Mouse (Mus musculus) CD4-positive, CD25-positive, alpha-beta regulatory T cell, adult 2 months (primary cell): Measurements from ENCODE around the gene D10Jhu81e.
A peak's percentile ranks its signal among the peaks of the same experiment; 100 is the strongest.
"Not testable (repeated sequence)": the region's sequence is repeated elsewhere in the genome, so short reads cannot be mapped to it uniquely, and the experiment has no call there.

ENCODE experiments used
- DNase-seq: peaks from one replicate; pipeline ENCODE4 v3.0.0-alpha.2; 2012; ENCODE audit warnings: low read depth, low spot score

D10Jhu81e gene

GRCm38 (mm10) chr10:78169281-78170042, at the start of gene D10Jhu81e:
Gene D10Jhu81e, minus strand, starts transcription at chr10:78169782.
- DNase-seq: peak; percentile 100

DNA sequence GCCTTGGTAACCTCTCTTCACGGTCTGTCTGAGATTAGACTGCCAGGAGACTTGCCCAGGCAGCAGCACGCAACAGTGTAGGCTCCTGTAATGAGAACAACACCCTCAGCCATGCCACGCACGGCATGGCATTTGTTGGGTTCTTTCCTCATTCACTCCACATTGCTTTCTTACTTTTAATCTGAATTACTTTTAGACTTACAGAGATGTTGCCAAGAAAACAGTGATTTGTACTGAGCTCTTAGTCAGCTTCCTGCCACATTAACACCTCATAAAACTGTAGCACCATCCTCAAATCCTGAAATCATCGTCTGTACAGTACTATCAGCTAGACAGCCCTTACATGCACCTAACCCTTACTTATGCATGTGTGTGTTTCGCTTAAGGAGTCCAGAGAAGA, 49.0 kb upstream of the D10Jhu81e start:
- DNase-seq: no peak

- DNase-seq: no peak
These were observed 46.9 kb upstream of the D10Jhu81e start for GRCm38 (mm10) chr10:78216376-78217083.

DNA sequence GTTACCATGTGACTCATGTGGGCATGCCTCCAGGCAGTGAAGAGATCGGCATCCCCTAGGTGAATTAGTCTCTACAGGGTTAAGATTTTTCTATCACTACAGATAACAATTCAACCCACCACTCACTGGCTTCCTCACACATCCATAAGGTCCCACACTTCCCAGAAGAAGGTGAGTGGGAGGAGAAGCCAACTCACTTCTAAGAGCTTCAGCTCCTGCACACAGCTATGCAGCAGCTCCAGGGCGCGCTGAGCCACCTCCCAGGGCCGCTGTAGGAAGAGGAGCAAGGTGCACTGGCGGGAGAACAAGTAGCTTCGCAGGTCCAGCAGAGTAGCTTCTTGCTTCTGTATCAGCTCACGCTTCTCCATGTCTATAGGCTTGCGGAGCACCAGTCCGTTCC, 44.8 kb upstream of the D10Jhu81e start:
- no peak for DNase-seq

DNA sequence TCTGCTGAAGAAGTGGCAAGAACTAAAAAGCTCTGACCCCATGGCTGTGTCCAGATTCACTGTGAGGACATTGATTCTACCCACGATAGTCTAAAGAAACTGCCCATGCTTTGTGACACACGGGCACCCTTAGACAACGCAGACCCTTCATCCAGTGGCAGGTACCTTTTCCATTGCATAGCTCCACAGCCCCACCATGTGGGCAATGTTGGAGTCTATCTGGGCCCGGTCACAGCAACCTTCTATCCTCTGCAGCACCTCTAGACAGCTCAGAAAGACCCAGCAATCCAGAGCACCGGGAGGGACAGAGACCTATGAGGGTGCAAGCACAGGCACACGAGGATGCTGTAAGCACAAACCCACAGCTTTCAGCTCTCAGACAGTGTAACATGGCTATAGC, 41.7 kb upstream of the D10Jhu81e start:
- peak; percentile 44 for DNase-seq

- no peak for DNase-seq
These were observed 31.6 kb upstream of the D10Jhu81e start for GRCm38 (mm10) chr10:78201182-78201581.

DNA sequence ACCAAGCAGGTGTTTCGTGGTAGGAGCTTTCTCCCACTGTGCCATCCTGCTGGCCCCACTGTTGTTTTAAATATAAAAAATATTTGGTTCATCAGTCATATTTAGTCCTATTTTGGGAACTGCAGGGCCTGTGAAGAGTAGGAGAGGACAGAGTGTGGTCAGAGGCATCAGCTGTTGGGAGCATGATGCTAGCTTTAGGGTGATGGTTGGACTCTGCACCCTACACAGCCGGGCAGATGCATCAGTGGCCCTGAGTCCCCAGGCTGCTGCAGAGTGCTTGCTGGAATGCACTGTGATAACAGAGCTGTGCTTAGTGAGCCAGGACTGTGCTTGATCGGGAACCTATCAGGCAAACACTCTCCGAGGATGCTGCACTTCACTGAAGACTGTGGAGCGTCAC, 23.4 kb upstream of the D10Jhu81e start:
- no peak for DNase-seq

DNA sequence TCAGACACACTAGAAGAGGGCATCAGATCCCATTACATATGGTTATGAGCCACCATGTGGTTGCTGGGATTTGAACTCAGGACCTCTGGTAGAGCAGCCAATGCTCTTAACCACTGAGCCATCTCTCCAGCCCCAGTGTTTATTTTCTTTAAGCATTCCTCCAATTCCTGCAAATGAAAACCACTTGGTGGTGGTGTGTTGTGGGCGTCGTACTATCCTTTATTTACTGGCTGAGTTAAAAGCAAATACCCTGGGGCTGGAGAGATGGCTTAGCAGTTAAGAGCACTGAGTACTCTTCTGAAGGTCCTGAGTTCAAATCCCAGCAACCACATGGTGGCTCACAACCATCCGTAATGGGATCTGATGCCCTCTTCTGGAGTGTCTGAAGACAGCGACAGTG, 16.5 kb upstream of the D10Jhu81e start:
- not testable (repeated sequence) for DNase-seq

DNA sequence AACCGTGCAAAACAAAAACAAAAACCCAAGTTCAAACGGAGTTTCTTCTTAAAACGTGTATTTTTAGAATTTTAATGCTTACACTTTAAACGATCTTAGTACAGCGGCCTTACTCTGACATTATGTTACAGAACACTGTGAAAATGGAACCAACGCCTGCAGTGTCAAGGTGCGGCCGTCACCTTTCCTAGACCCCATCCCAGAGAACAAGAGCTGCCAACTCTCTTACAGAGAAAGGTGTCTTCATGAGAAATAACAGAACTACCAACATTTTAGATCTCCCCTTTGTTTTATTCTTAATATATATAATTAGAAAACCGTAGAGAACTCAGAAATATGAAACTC, 15.8 kb upstream of the D10Jhu81e start:
- no peak for DNase-seq

GRCm38 (mm10) chr10:78184531-78185380, 15.2 kb upstream of the D10Jhu81e start, which contains the start of gene Pwp2:
Gene Pwp2, minus strand, starts transcription at chr10:78185149.
- DNase-seq: peak; percentile 97

GRCm38 (mm10) chr10:78183577-78183976, 14.0 kb upstream of the D10Jhu81e start:
- DNase-seq: no peak

- DNase-seq: no peak
These were observed 12.7 kb upstream of the D10Jhu81e start for GRCm38 (mm10) chr10:78182321-78182720.

GRCm38 (mm10) chr10:78174474-78174873, 4.9 kb upstream of the D10Jhu81e start:
- DNase-seq: no peak

DNA sequence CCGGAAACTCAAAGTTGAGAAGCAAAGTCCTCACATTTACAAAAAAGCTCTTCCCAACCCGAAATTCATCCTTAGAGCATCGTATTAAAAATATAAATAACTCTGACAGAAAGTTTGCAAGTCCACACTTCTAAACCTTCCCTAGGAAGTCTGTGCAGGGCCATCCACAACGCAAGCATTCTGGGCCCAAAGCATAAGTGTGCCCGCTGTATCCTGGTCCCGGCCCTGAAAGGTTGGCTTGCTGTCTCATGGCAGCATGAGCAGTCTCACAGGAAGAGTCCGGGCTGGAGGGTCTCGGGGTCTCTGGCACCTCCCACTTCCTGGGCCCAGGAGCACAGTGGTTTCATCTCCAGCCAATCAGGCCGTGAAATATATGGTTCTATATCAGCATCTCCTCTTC, 2.0 kb upstream of the D10Jhu81e start:
- no peak for DNase-seq

GRCm38 (mm10) chr10:78171057-78171456, 1.5 kb upstream of the D10Jhu81e start:
- DNase-seq: no peak

GRCm38 (mm10) chr10:78170445-78170844, 863 bp upstream of the D10Jhu81e start:
- DNase-seq: no peak

DNA sequence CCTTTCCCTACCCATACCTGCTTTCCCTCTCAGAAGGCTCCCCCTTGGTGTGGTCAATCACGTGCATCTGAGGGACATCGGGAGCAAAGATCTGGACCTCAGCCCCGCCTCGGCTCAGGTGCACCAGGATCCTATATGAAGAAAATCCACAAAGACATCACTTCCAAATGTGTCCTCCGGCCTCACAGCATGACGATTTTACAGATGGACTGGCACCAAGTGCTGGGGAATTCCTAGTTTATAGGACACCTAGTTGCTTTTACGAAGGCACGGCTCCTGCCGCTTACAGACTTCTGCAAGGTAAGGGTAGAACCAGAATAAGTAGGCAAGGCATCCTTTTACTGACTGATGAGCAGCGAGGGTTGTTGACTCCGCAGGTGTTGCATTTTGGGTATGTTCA, 790 bp downstream of the D10Jhu81e start:
- DNase-seq: no peak

DNA sequence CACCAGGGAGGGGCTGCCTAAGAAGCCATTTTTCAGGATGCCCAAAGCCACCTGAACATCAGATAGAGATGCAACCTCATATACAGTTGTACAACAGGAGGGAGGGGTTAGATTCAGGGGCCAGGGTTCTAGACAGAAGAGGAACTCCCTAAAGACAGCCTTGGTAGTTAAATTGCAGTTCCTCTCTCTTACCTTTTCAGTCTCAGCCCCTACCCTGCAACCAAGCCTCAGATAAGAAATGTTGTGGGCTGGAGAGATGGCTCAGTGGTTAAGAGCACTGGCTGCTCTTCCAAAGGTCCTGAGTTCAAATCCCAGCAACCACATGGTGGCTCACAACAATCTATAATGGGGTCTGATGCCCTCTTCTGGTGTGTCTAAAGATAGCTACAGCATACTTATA, 1.8 kb downstream of the D10Jhu81e start:
- no peak for DNase-seq

DNA sequence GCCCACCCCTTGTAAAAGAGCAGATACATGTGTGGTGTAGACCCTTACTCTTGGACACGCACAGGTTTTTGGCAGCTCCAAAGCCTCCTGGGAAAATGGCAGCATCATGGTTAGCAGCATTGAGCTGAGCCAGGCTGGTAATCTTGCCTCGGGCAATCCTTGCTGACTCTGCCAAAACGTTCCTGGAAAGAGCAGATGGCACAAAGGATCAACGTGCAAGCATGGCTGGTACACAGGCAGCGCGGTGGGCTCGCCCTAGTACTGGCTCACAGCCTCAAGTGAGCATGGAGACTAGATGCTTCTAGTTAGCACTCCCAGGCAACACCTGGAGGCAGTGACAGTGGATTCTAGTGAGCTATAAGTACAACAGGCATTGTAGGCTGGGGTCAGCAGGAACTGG, 2.2 kb downstream of the D10Jhu81e start:
- no peak for DNase-seq

DNA sequence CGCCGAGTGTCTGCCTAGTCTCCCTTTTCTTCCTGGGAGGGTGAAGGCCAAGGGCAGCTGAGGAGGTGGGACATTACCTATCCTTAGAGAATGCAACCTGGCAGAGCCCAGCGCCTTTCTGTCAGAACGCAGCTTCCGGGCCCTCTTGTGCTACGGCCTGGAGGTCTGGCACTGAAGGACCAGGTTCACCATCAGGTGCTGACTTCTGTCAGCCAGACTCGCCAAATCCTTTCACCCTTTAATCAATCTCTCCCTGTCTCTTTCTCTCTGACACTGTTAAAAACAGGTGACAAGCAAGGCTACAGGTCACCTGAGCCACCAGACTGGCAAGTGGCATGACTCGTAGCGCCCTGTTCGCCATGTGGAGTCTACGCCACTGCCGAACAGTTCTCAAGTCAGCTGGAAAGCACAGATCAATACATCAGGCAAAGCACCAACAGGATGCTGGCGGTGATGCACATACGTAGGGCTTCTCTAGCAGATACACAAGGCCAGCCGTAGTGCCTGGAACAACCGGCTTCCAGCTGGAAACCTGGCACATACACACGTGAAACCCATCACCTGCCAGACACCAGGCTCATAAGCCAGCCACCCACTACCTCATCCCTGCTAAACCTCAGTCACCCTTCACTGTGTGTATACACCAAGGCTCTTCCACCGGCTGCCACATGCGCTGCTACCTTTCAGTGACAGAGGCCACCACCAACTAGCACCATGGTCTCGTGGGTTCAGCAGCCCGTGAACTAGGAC, 4.2 kb downstream of the D10Jhu81e start:
- DNase-seq: no peak

GRCm38 (mm10) chr10:78164786-78165185, 4.8 kb downstream of the D10Jhu81e start:
- DNase-seq: no peak

DNA sequence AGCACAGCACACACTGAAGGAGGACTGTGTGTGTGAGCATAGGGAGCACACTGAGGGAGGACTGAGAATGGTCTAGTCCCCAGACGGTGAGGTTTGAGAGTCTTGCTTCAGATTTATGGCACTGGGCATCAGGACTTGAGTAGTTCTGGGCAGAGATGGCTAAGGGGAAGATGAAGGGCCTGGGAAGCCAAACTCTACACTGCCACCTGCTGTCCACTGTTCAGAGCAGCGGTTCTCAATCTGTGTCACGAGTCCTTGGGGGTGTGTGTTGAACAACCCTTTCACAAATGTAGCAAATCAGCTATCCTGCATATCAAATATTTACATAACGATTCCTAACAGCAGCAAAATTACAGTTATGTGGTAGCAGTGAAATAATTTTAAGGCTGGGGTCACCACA, 5.7 kb downstream of the D10Jhu81e start:
- peak; percentile 87 for DNase-seq
